Mouse (Mus musculus): ENCODE measurements around the gene Fuca1. TPM values are rescaled to one million over a fixed set of nuclear protein-coding genes. Genes with fewer than 3 reads are reported as not detected.

Fuca1 gene
- total RNA-seq, 1 experiment from 2014 or later: 259 TPM

DNA sequence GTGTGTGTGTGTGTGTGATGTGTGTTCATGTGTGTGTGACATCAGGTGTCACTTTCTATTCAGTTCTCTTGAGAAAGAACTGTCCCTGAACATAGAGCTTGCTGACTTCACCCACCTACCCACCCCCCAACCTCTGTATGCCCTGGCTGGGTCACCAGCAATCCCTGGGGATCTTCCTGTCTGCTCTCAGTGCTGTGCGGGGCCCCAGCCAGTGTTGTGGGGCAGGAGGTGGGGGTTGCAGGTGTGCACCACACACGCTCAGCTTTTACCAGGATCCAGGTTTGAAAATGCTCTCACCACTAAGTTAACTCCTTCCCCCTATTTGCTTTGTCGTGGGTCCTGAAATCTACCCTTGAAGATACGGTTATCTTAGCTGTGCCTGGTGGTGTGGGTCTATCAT, 34.4 kb upstream of the Fuca1 start:
- ATAC-seq (replicated peaks; ENCODE audit: insufficient number of reproducible peaks, low FRiP score, low TSS enrichment, poor library complexity, severe bottlenecking): no peak

DNA sequence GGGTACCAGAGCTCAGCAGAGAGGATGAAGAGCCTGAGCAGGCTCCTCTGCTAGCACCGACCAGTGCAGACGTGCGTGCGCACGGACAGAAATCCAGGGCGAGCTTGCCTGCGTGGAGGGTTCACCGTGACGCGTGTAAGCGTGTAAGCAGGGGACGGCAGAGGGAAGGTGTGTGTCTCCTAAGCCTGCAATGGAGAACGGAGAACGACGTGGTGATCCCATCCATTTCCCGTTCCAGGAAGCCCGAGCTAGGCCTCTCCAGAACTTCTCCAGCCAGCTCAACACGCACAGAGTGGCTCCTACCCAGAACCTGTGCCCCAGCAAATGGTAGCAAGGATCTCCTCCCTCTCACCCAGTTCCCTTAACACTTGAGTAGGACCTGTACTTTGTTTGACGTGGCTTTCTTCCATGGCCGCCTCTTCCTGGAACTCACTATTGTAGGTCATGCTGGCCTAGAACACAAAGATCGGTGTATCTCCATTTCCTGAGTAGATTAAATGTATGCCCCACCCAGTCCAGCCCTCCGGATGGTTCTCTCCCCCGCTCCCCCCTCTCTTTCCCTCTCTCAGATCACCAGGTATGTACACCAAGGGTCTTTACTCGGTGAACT, 32.0 kb upstream of the Fuca1 start:
- no peak for ATAC-seq (replicated peaks; ENCODE audit: insufficient number of reproducible peaks, low FRiP score, low TSS enrichment, poor library complexity, severe bottlenecking)

DNA sequence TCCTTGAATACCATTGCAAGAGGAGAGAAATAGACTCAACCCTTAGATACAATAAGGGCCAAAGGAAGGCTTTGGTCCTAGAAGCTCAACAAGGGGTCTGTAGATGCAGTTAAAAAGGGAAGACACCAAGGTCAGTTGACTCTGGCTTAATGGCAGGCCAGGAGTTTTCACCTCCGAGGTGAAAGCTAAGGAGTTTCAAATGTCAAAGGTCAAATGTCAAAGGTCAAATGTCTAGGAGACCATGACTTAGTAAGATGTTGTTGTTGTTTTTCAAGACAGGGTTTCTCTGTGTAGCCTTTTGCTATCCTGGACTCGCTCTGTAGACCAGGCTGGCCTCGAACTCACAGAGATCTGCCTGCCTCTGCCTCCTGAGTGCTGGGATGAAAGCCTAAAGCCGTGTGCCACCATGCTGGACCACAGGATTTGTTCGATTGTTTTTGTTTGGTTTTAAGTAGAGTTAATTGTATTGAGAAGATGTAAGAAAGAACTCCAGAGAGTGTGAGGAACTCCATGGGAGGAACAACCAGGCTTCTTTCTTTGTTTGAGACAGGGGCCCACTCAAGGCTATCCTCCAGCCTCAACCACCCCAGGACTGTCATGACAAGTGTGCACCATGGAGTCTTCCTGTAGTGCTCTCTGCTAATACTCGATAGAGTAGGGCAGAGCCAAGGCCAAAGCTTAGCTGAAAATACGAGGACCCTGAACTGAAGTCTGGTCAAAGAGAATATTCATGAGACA, 31.2 kb upstream of the Fuca1 start:
- ATAC-seq (replicated peaks; ENCODE audit: insufficient number of reproducible peaks, low FRiP score, low TSS enrichment, poor library complexity, severe bottlenecking): no peak

DNA sequence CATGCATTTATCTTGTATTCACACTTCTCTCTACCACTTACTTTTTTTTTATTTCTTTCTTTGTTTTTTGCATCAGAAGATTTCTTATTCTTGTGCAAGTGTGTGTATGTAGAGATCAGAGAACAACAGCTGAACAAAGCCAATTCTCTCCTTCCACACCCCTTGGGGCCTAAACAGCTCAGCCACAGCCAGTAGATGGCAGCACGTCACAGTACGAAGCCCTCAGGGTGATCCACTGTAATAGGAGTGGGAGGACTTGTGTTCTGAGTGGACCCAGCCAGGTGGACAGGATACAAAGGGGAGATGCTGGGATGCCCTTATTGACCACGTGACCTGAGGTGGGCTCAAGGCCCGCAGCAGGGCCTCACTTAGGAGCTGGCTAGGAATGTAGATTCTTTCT, 30.7 kb upstream of the Fuca1 start:
- ATAC-seq (replicated peaks; ENCODE audit: insufficient number of reproducible peaks, low FRiP score, low TSS enrichment, poor library complexity, severe bottlenecking): peak; percentile 90

DNA sequence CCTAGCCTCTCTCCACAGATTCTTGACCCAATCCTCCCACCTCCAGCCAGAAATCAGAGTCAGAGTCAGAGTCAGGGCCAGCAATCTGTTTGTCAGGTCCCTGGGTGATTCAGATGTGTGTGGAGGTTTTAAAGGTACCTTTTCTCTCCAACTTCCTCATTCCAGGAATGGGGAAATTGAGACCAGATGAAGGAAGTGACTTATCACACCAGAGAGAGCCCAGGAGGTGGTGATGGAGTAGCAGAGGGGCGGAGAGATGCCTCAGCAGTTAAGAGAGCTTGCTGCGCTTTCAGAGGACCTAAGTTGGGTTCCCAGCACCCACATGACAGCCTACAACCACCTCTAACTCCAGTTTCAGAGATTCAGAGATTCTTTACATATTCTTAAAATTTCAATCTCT, 29.0 kb upstream of the Fuca1 start:
- ATAC-seq (replicated peaks; ENCODE audit: insufficient number of reproducible peaks, low FRiP score, low TSS enrichment, poor library complexity, severe bottlenecking): peak; percentile 47

DNA sequence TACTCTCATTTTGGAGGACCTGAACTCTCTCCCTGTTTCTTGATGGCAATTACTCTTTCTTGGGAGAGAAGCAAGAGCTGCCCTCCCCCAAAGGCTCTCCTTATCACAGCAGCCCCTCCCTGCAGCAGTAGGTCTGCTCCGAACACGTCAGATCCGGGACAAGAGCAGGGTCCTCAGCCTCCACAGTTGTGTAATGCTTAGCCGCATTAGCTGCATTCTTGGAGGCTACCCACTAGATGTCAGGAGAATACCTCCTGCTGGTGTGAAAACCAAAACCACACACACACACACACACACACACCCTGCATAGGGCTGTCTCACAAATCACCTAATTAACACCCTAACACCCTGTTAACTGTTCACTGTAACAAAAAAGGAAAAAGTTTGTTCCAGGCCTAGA, 27.7 kb upstream of the Fuca1 start:
- ATAC-seq (replicated peaks; ENCODE audit: insufficient number of reproducible peaks, low FRiP score, low TSS enrichment, poor library complexity, severe bottlenecking): no peak

DNA sequence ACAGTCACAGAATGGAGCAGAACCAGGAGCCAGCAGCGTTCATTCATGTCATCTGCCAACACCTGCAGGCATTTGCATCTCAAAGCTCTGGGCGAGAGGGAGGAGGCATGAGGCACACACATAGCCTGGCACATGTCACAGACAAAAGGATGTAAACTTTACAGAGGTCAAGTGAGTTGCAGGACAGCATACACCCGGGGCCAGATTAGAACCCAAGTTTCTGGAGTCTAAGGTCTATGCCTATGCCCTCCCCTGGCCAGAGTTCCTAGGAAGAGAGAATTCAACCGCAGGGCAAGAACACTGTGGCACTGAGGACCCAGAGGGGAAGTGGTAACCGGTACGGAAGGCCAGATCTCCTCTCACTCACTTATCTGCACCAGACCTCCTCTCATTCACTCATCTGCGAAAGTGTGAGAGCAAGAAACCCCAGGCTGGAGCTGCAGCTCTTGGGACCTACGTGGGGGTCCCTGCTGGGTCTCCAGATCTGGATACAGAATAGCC, 25.4 kb upstream of the Fuca1 start, which contains the start of gene Cnr2:
Cnr2 (plus strand) TSS at position 324 of the 501 bp plus-strand sequence.
- ATAC-seq (replicated peaks; ENCODE audit: insufficient number of reproducible peaks, low FRiP score, low TSS enrichment, poor library complexity, severe bottlenecking): 0 out of 2 replicates have a peak, but pooled peaks have one; percentile 27

DNA sequence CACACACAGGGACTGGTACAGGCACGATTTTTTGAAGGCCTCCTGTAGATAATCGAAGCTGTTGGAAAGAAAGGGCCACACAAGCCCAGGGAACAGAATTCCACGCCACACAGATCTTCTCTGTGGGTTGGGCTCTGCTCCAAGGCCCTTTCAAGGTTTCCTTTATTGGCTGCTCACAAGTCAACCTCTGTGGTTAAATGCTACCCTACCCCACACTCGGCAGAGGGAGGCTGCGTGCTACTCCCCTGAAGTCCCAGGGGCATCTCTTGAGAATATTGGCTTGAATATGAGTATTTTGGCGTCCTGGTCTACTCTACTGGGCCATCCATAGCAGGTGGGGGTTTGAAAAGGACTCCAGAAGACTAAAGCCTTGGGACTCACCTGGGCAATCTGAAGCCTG, 24.4 kb upstream of the Fuca1 start:
- ATAC-seq (replicated peaks; ENCODE audit: insufficient number of reproducible peaks, low FRiP score, low TSS enrichment, poor library complexity, severe bottlenecking): no peak

DNA sequence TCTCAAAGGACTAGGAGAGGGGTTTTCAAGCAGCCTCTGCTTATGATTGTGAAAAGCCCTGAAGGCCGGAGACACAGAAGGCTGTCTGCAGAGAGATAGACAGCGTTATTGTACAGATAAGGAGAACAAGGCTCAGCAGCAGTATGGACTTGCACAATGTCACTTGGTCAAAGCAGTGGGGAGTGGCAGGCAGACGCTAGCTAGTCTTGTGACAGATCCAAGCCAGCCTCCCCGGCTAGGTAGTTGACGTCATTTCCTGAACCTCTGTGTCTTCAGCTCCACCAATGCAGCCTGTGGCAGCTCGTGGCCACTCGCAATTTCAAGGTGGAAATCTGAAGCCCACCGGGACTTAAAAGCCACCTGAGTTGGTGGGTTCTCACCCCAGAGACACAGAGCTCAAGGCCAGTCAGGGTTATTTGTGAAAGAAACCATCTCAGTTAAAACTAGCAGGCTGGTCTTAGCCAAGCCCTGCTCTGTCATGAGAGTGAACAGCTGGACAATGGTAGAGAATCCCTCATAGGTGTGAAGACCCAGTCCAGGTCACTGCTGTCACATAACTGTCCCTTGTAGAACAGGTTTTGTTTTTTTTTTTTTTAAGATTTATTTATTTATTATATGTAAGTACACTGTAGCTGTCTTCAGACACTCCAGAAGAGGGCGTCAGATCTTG, 22.0 kb upstream of the Fuca1 start:
- ATAC-seq (replicated peaks; ENCODE audit: insufficient number of reproducible peaks, low FRiP score, low TSS enrichment, poor library complexity, severe bottlenecking): peak; percentile 91

DNA sequence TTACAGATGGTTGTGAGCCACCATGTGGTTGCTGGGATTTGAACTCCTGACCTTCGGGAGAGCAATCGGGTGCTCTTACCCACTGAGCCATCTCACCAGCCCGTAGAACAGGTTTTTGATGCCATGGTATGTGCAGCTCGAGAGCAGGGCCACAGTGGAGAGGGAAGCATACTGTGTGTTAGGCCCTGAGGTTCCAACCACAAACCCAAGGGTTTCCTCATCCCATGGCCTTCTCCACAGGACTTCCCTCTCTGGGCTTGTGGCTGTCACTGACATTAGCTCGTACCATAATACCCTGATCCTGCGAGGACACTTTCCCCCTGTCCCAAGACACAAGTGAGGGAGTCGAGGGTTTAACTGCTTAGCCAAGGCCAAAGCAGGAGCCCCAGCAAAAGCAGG, 21.5 kb upstream of the Fuca1 start:
- peak; percentile 73 for ATAC-seq (replicated peaks; ENCODE audit: insufficient number of reproducible peaks, low FRiP score, low TSS enrichment, poor library complexity, severe bottlenecking)

DNA sequence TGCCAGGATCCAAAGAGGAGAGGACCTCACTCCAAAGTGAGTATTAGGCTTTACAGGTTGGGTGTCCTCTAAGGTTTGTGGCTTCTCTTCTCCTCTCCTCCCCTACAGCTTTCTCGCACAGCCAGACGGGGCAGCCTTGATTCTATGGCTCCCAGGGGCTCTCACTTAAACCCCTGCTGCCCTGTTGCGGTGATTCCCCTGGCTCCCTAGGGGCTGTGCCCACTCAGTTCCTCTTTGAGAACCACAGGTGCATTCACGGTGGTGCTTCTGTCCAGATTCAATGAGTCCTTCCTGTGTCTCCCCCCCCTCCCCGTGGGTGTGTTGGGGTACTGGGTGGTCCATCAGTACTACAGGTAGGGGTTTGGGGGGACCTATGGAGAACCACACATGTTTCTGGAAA, 20.5 kb upstream of the Fuca1 start:
- ATAC-seq (replicated peaks; ENCODE audit: insufficient number of reproducible peaks, low FRiP score, low TSS enrichment, poor library complexity, severe bottlenecking): 0 out of 2 replicates have a peak, but pooled peaks have one; percentile 9

DNA sequence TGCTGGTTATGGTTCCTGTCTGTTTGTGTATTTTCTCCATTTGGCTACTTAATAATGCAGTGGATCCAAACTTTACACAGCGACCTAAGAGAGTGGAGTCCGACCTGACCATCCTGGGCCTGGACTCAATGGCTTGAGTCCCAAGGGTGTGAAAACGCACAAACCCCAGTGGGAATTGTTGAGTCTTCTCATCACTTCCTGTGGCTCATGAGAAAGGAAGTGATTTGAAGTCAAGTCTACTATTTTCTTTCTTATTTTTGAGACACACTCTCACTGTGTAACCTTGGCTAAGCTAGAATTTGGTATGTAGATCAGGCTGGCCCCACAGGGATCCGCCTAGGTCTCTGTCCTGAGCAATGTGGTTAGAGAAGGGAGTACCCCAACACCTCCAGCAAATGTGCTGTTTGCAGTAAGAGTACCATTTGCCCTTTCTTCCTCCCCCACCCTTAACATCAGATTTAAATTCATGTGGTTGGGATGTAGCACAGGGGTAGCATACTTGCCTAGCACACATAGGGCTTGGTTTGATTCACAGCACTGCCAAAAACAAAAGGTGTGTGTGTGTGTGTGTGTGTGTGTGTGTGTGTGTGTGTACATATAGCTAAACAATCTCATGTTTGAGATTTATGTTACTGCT, 17.8 kb upstream of the Fuca1 start:
- ATAC-seq (replicated peaks; ENCODE audit: insufficient number of reproducible peaks, low FRiP score, low TSS enrichment, poor library complexity, severe bottlenecking): no peak

DNA sequence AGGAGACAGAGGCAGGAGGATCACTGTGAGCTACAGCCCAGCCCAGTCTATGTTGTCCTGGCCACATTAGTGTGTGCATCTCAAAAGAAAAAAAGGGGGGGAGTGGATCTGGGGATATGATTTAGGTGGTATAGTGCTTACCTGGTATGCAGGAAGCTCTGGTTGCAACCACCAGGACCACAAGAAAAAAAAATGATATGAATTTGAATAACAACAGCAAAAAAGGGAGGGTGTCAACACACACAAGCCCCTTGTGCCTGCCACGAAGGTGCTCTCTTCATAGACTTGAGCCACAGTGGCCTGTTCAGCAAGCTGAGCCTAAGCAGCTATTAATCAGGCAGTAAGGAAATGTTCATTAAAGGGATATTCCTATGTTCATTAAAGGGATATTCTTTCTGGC, 15.7 kb upstream of the Fuca1 start:
- no peak for ATAC-seq (replicated peaks; ENCODE audit: insufficient number of reproducible peaks, low FRiP score, low TSS enrichment, poor library complexity, severe bottlenecking)

DNA sequence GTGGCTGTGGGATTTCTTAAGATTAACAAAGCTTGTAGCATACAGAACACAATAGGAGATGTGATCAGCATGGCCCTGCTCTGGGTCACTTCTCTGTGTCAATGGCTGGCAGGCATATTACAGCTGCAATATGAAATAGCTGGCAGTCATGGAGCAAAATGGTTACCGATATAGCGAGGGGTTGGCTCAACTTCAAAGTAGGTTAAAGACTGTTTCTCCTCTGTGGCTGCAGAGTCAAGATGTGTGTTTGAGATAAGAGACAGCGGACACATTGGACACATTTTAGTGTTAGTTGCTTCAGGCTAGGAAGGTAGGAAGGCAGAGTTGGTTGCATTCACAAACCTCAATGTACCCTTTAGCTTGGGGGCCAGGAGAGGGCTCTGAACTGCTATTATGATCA, 13.9 kb upstream of the Fuca1 start:
- ATAC-seq (replicated peaks; ENCODE audit: insufficient number of reproducible peaks, low FRiP score, low TSS enrichment, poor library complexity, severe bottlenecking): no peak

DNA sequence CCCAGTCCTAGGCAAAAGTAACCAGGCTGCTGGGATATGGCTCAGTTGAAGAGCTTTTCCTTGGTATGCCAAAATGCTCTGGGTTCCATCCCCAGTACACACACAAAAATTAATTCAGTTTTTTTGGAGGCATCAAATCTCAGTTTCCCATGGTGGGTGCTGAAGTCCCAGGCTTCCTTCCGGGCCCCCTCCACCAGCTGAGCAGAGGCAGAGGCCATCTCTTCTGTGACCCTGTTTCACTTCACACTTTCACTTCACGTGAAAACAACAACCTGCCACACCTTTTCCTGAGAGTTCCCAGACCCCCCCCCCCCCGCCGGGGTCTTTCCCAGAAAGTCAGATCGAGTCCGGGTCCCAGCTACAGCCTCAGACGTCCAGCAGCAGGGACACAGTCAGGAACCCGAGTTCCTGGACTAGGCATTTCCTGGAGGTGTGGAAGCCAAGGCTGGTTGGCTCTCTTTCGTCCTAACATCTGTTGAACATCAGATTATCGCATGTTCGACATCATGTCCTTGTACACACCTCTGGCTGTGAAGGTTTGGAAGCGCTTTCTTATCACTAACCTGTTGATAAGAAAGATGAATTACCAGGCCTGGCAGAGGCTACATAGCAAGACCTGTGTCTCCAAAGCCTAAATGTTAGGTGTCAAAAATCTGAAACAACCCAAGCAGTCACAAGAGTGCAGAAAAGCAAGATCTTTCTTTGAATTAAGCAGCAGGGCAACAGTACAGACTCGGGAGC, 11.0 kb upstream of the Fuca1 start:
- ATAC-seq (replicated peaks; ENCODE audit: insufficient number of reproducible peaks, low FRiP score, low TSS enrichment, poor library complexity, severe bottlenecking): no peak

DNA sequence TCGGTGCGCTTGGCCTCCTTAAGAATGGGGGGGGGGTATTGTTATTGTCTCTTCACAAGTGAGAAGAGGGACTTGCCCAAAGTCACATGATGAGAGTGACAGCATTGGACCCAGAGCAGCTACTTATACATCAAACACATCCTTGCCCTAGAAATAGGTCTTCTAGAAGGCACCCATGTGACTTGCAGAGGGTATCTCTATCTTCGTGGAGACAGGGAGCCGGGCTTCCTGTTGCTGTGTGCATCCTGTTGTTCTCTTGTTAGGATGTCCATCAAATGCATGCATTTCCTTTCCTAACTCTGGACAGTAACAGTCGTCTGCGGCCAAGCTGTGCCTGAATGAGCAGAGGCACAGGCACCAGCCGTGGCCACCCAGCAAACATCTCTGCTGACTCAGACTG, 9.0 kb upstream of the Fuca1 start:
- peak; percentile 50; the same call in 1 of the 2 replicates for ATAC-seq (replicated peaks; ENCODE audit: insufficient number of reproducible peaks, low FRiP score, low TSS enrichment, poor library complexity, severe bottlenecking)

DNA sequence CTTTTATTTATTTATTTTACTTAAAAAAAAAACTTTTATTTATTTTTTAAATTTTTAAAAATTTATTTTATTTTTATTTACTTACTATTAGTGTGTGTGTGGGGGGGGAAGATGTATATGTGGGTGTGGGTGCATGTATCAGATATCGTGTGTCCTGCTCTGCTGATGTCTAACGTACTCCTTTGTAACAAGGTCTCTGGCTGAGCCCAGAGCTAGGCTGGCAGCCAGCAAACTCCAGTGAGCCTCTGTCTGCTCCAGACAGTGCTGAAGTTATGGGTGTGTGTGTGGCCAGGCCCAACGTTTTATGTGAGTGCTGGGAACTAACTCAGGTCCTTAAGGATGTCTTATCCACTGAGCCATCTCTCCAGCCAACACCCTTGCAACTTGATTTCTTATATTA, 8.4 kb upstream of the Fuca1 start:
- ATAC-seq (replicated peaks; ENCODE audit: insufficient number of reproducible peaks, low FRiP score, low TSS enrichment, poor library complexity, severe bottlenecking): no peak

DNA sequence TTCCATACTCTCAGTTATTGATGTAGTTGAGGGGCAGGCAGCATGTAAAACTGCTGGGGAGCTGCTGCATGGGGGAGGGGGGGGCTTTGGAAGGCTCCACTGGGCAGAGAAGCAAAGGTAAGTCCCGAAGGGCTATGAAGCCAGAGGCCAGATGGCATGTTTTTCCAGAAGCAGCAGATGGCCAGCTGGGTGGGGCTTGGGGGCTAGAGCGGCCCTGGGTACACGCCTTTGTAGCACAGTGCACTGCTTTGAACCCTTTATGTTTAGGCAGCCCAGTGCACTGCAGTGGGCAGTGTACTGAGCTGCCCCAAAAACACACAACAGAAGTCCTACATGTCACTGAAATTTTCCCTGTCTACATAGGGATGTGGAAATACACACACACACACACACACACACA, 7.7 kb upstream of the Fuca1 start:
- ATAC-seq (replicated peaks; ENCODE audit: insufficient number of reproducible peaks, low FRiP score, low TSS enrichment, poor library complexity, severe bottlenecking): no peak

DNA sequence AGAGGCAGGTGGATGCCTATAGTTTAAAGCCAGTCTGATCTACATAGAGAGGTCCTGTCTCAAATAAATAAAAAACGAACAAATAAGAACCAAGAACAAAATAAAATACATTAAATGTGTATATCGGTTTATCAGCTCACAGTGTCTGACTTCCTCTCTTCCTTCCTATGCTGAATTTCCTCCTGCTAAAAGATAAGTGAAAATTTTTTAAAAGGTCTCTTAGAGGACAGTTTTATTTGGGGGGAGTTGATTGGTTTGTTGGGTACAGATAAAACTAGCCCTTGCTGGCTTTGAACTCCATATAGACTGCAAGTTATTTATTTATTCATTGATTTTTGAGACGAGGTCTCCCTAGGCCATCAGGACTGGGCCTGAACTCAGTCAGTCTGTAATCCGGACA, 7.1 kb upstream of the Fuca1 start:
- ATAC-seq (replicated peaks; ENCODE audit: insufficient number of reproducible peaks, low FRiP score, low TSS enrichment, poor library complexity, severe bottlenecking): no peak

All from monocyte, adult 5-6 weeks (primary cell).